Mouse (Mus musculus): ENCODE measurements at regions not wholly inside any gene's neighbourhood (a gene's known extent, or its start where the extent isn't known, plus 50 kb on each side); places are given as distances from the start of the nearest gene placed in this dataset.

GRCm38 (mm10) chr3:128212256-128212655, 316.1 kb upstream of the Fam241a start:
- Histone ChIP-seq H3K9ac (ENCODE audit: low read length) (no peak overlapping the region), H3K4me2 (ENCODE audit: low read depth, severe bottlenecking) (no peak overlapping the region), H3K4me3 (ENCODE audit: low read depth, low read length) (no peak overlapping the region), H3K27me3 (ENCODE audit: control insufficient read depth, insufficient read depth, low read length) (no peaks in the 10 kb centered on the region), H3K27ac (replicated peaks; ENCODE audit: low read depth, low read length) (no peak overlapping the region), H3K4me1 (ENCODE audit: control insufficient read depth, insufficient read depth, low read length) (no peaks in the 10 kb centered on the region), H3K36me3 (ENCODE audit: control insufficient read depth, insufficient read depth, low read length) (no peaks in the 10 kb centered on the region), H3K9me3 (ENCODE audit: control insufficient read depth, low read length) (no peaks in the 10 kb centered on the region)
- ATAC-seq (ENCODE audit: insufficient number of reproducible peaks, low FRiP score, low TSS enrichment, low read depth) = no peak
- DNase-seq (ENCODE audit: low spot score) = no peak
- WGBS = 73% methylated on average over 3 of the region's 3 CpGs

DNA sequence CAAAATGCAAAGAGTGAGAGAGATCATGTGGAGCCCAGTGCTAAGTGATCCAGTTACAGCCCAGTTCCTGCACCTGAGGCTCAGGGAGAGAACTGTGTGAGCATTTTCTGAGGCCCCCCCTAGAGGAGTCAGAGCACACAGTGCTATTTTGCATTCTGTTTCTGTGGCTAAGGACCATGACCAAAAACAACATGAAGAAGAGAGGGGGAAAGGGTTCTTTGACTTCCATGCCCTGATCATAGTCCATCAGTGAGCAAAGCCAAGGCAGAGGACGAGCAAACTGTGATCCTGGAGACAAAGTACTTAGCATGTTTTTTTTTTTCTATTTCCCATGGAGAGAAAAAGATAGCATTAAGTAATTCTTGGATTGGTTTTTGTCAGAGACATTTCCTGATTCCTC, 314.5 kb upstream of the Fam241a start:
- no peak overlapping the region for H3K9ac ChIP-seq (ENCODE audit: low read length)
- 76% methylated on average over 1 of the region's 1 CpGs for WGBS
- H3K4me2 ChIP-seq (ENCODE audit: low read depth, severe bottlenecking) = no peak overlapping the region
- H3K4me1 ChIP-seq (ENCODE audit: control insufficient read depth, insufficient read depth, low read length) = no peaks in the 10 kb centered on the region
- H3K36me3 ChIP-seq (ENCODE audit: control insufficient read depth, insufficient read depth, low read length) = no peaks in the 10 kb centered on the region
- no peak overlapping the region for H3K27ac ChIP-seq (replicated peaks; ENCODE audit: low read depth, low read length)
- no peaks in the 10 kb centered on the region for H3K27me3 ChIP-seq (ENCODE audit: control insufficient read depth, insufficient read depth, low read length)
- H3K4me3 ChIP-seq (ENCODE audit: low read depth, low read length) = no peak overlapping the region
- no peak for ATAC-seq (ENCODE audit: insufficient number of reproducible peaks, low FRiP score, low TSS enrichment, low read depth)
- DNase-seq (ENCODE audit: low spot score) = peak; percentile 18
- H3K9me3 ChIP-seq (ENCODE audit: control insufficient read depth, low read length) = no peaks in the 10 kb centered on the region

- DNase-seq (ENCODE audit: low spot score) (peak; percentile 18), ATAC-seq (ENCODE audit: insufficient number of reproducible peaks, low FRiP score, low TSS enrichment, low read depth) (no peak)
- H3K27ac ChIP-seq (replicated peaks; ENCODE audit: low read depth, low read length) = no peak overlapping the region
- H3K27me3 ChIP-seq (ENCODE audit: control insufficient read depth, insufficient read depth, low read length) = no peaks in the 10 kb centered on the region
- WGBS = 60% methylated on average over 3 of the region's 3 CpGs
- H3K4me2 ChIP-seq (ENCODE audit: low read depth, severe bottlenecking) = no peak overlapping the region
- no peaks in the 10 kb centered on the region for H3K4me1 ChIP-seq (ENCODE audit: control insufficient read depth, insufficient read depth, low read length)
- no peaks in the 10 kb centered on the region for H3K9me3 ChIP-seq (ENCODE audit: control insufficient read depth, low read length)
- H3K36me3 ChIP-seq (ENCODE audit: control insufficient read depth, insufficient read depth, low read length) = no peaks in the 10 kb centered on the region
- H3K4me3 ChIP-seq (ENCODE audit: low read depth, low read length) = no peak overlapping the region
- no peak overlapping the region for H3K9ac ChIP-seq (ENCODE audit: low read length)
Measured at GRCm38 (mm10) chr3:128206948-128207347, 310.8 kb upstream of the Fam241a start.

DNA sequence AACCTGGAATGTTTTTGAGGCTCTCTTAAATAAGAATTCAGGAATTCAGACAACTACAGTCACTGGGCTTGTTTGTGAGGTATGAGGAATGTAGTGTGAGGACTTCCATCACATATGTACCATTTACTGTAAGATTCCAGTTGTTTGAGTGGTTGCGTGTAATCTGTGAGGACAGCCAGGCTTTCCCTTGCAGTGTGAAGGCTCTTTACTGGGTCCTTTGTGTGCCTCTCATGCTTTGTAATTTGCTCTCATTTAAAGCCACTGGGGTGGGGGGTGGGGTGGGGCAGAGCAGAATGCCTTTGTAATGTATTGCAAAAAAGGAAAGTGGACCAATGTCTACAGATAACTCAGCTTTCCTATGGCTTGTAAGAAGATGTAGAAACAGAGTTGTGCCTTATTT, 310.4 kb upstream of the Fam241a start:
- Histone ChIP-seq H3K4me1 (ENCODE audit: control insufficient read depth, insufficient read depth, low read length) (no peaks in the 10 kb centered on the region), H3K9ac (ENCODE audit: low read length) (no peak overlapping the region), H3K27ac (replicated peaks; ENCODE audit: low read depth, low read length) (no peak overlapping the region), H3K9me3 (ENCODE audit: control insufficient read depth, low read length) (no peaks in the 10 kb centered on the region), H3K4me2 (ENCODE audit: low read depth, severe bottlenecking) (no peak overlapping the region), H3K4me3 (ENCODE audit: low read depth, low read length) (no peak overlapping the region), H3K27me3 (ENCODE audit: control insufficient read depth, insufficient read depth, low read length) (no peaks in the 10 kb centered on the region), H3K36me3 (ENCODE audit: control insufficient read depth, insufficient read depth, low read length) (no peaks in the 10 kb centered on the region)
- WGBS = 88% methylated on average over 1 of the region's 1 CpGs
- DNase-seq (ENCODE audit: low spot score) (peak; percentile 14), ATAC-seq (ENCODE audit: insufficient number of reproducible peaks, low FRiP score, low TSS enrichment, low read depth) (no peak)

- Histone ChIP-seq H3K36me3 (ENCODE audit: control insufficient read depth, insufficient read depth, low read length) (no peaks in the 10 kb centered on the region), H3K4me3 (ENCODE audit: low read depth, low read length) (no peak overlapping the region), H3K4me1 (ENCODE audit: control insufficient read depth, insufficient read depth, low read length) (no peaks in the 10 kb centered on the region), H3K27me3 (ENCODE audit: control insufficient read depth, insufficient read depth, low read length) (no peaks in the 10 kb centered on the region), H3K27ac (replicated peaks; ENCODE audit: low read depth, low read length) (no peak overlapping the region), H3K4me2 (ENCODE audit: low read depth, severe bottlenecking) (no peak overlapping the region), H3K9ac (ENCODE audit: low read length) (no peak overlapping the region), H3K9me3 (ENCODE audit: control insufficient read depth, low read length) (no peaks in the 10 kb centered on the region)
- ATAC-seq (ENCODE audit: insufficient number of reproducible peaks, low FRiP score, low TSS enrichment, low read depth) (no peak), DNase-seq (ENCODE audit: low spot score) (no peak)
- WGBS = 64% methylated on average over 5 of the region's 5 CpGs
Measured at GRCm38 (mm10) chr3:128200574-128201235, 304.6 kb upstream of the Fam241a start.

- no peak for ATAC-seq (ENCODE audit: insufficient number of reproducible peaks, low FRiP score, low TSS enrichment, low read depth)
- 68% methylated on average over 2 of the region's 2 CpGs for WGBS
- H3K9me3 ChIP-seq (ENCODE audit: control insufficient read depth, low read length) = no peaks in the 10 kb centered on the region
- no peaks in the 10 kb centered on the region for H3K36me3 ChIP-seq (ENCODE audit: control insufficient read depth, insufficient read depth, low read length)
- no peak overlapping the region for H3K4me2 ChIP-seq (ENCODE audit: low read depth, severe bottlenecking)
- no peak overlapping the region for H3K27ac ChIP-seq (replicated peaks; ENCODE audit: low read depth, low read length)
- H3K4me3 ChIP-seq (ENCODE audit: low read depth, low read length) = no peak overlapping the region
- no peak for DNase-seq (ENCODE audit: low spot score)
- H3K9ac ChIP-seq (ENCODE audit: low read length) = no peak overlapping the region
- no peaks in the 10 kb centered on the region for H3K4me1 ChIP-seq (ENCODE audit: control insufficient read depth, insufficient read depth, low read length)
- no peaks in the 10 kb centered on the region for H3K27me3 ChIP-seq (ENCODE audit: control insufficient read depth, insufficient read depth, low read length)
Measured at GRCm38 (mm10) chr3:128199466-128199865, 303.3 kb upstream of the Fam241a start.

GRCm38 (mm10) chr3:128192046-128192800, 296.1 kb upstream of the Fam241a start:
- Histone ChIP-seq H3K27me3 (ENCODE audit: control insufficient read depth, insufficient read depth, low read length) (no peaks in the 10 kb centered on the region), H3K9ac (ENCODE audit: low read length) (no peak overlapping the region), H3K4me2 (ENCODE audit: low read depth, severe bottlenecking) (no peak overlapping the region), H3K27ac (replicated peaks; ENCODE audit: low read depth, low read length) (no peak overlapping the region), H3K4me1 (ENCODE audit: control insufficient read depth, insufficient read depth, low read length) (no peaks in the 10 kb centered on the region), H3K36me3 (ENCODE audit: control insufficient read depth, insufficient read depth, low read length) (no peaks in the 10 kb centered on the region), H3K4me3 (ENCODE audit: low read depth, low read length) (no peak overlapping the region), H3K9me3 (ENCODE audit: control insufficient read depth, low read length) (no peaks in the 10 kb centered on the region)
- ATAC-seq (ENCODE audit: insufficient number of reproducible peaks, low FRiP score, low TSS enrichment, low read depth) = no peak
- 42% methylated on average over 17 of the region's 17 CpGs for WGBS
- no peak for DNase-seq (ENCODE audit: low spot score)

- H3K4me3 ChIP-seq (ENCODE audit: low read depth, low read length) = no peak overlapping the region
- H3K4me1 ChIP-seq (ENCODE audit: control insufficient read depth, insufficient read depth, low read length) = no peaks in the 10 kb centered on the region
- ATAC-seq (ENCODE audit: insufficient number of reproducible peaks, low FRiP score, low TSS enrichment, low read depth) (no peak), DNase-seq (ENCODE audit: low spot score) (no peak)
- H3K4me2 ChIP-seq (ENCODE audit: low read depth, severe bottlenecking) = no peak overlapping the region
- no peaks in the 10 kb centered on the region for H3K27me3 ChIP-seq (ENCODE audit: control insufficient read depth, insufficient read depth, low read length)
- no peak overlapping the region for H3K27ac ChIP-seq (replicated peaks; ENCODE audit: low read depth, low read length)
- H3K36me3 ChIP-seq (ENCODE audit: control insufficient read depth, insufficient read depth, low read length) = no peaks in the 10 kb centered on the region
- no peaks in the 10 kb centered on the region for H3K9me3 ChIP-seq (ENCODE audit: control insufficient read depth, low read length)
- no peak overlapping the region for H3K9ac ChIP-seq (ENCODE audit: low read length)
- 58% methylated on average over 9 of the region's 9 CpGs for WGBS
Measured at GRCm38 (mm10) chr3:128187330-128188044, 291.4 kb upstream of the Fam241a start.
